Mouse (Mus musculus): ENCODE data around the gene Rps15. TPM values are rescaled to one million over a fixed set of nuclear protein-coding genes. Genes with fewer than 3 reads are reported as not detected.

The Rps15 gene
- polyA plus RNA-seq, 1 experiment from 2014 or later: 538 TPM

- Histone ChIP-seq H3K27ac (ENCODE audit: low read length) (no peak overlapping the region), H3K4me2 (ENCODE audit: low read length) (no peak overlapping the region), H3K9ac (replicated peaks; ENCODE audit: low read depth, low read length) (no peak overlapping the region), H3K9me3 (ENCODE audit: control insufficient read depth, low read length) (no peaks in the 10 kb centered on the region), H3K4me3 (replicated peaks; ENCODE audit: low read length) (no peak overlapping the region), H3K4me1 (replicated peaks; ENCODE audit: control insufficient read depth, insufficient read depth, low read length) (no peaks in the 10 kb centered on the region), H3K36me3 (ENCODE audit: control insufficient read depth, insufficient read depth) (peaks cover 53% of the 10 kb centered on the region), H3K27me3 (replicated peaks; ENCODE audit: control insufficient read depth, insufficient read depth, low read length) (no peaks in the 10 kb centered on the region)
- no peak for ATAC-seq
- WGBS: 89% methylated on average over 20 of the region's 20 CpGs
Measured at GRCm38 (mm10) chr10:80282481-80283441, 9.5 kb upstream of the Rps15 start.

- Histone ChIP-seq H3K9me3 (ENCODE audit: control insufficient read depth, low read length) (no peaks in the 10 kb centered on the region), H3K36me3 (ENCODE audit: control insufficient read depth, insufficient read depth) (peaks cover 32% of the 10 kb centered on the region)
- WGBS: 85% methylated on average over 9 of the region's 15 CpGs
Measured at GRCm38 (mm10) chr10:80285222-80286070, 6.8 kb upstream of the Rps15 start.

GRCm38 (mm10) chr10:80288097-80288496 is 4.2 kb upstream of the Rps15 start:
- ATAC-seq: no peak
- Histone ChIP-seq H3K27ac (ENCODE audit: low read length) (no peak overlapping the region), H3K36me3 (ENCODE audit: control insufficient read depth, insufficient read depth) (peaks cover 28% of the 10 kb centered on the region), H3K27me3 (replicated peaks; ENCODE audit: control insufficient read depth, insufficient read depth, low read length) (no peaks in the 10 kb centered on the region), H3K4me1 (replicated peaks; ENCODE audit: control insufficient read depth, insufficient read depth, low read length) (peaks cover 7% of the 10 kb centered on the region), H3K4me3 (replicated peaks; ENCODE audit: low read length) (no peak overlapping the region), H3K4me2 (ENCODE audit: low read length) (no peak overlapping the region), H3K9ac (replicated peaks; ENCODE audit: low read depth, low read length) (no peak overlapping the region), H3K9me3 (ENCODE audit: control insufficient read depth, low read length) (no peaks in the 10 kb centered on the region)
- WGBS: 95% methylated on average over 12 of the region's 12 CpGs

More at GRCm38 (mm10) chr10:80285222-80286070, 6.8 kb upstream of the Rps15 start:
- Histone ChIP-seq H3K27me3 (replicated peaks; ENCODE audit: control insufficient read depth, insufficient read depth, low read length) (no peaks in the 10 kb centered on the region), H3K27ac (ENCODE audit: low read length) (no peak overlapping the region), H3K4me3 (replicated peaks; ENCODE audit: low read length) (no peak overlapping the region), H3K9ac (replicated peaks; ENCODE audit: low read depth, low read length) (no peak overlapping the region), H3K4me1 (replicated peaks; ENCODE audit: control insufficient read depth, insufficient read depth, low read length) (no peaks in the 10 kb centered on the region), H3K4me2 (ENCODE audit: low read length) (no peak overlapping the region)
- ATAC-seq: no peak

GRCm38 (mm10) chr10:80288657-80289056 is 3.6 kb upstream of the Rps15 start:
- no peaks in the 10 kb centered on the region for H3K9me3 ChIP-seq (ENCODE audit: control insufficient read depth, low read length)
- no peak overlapping the region for H3K9ac ChIP-seq (replicated peaks; ENCODE audit: low read depth, low read length)
- H3K4me2 ChIP-seq (ENCODE audit: low read length): no peak overlapping the region
- peaks cover 12% of the 10 kb centered on the region for H3K4me1 ChIP-seq (replicated peaks; ENCODE audit: control insufficient read depth, insufficient read depth, low read length)
- H3K36me3 ChIP-seq (ENCODE audit: control insufficient read depth, insufficient read depth): peaks cover 23% of the 10 kb centered on the region
- H3K27me3 ChIP-seq (replicated peaks; ENCODE audit: control insufficient read depth, insufficient read depth, low read length): no peaks in the 10 kb centered on the region
- H3K27ac ChIP-seq (ENCODE audit: low read length): no peak overlapping the region
- WGBS: 75% methylated on average over 8 of the region's 8 CpGs
- H3K4me3 ChIP-seq (replicated peaks; ENCODE audit: low read length): no peak overlapping the region
- no peak for ATAC-seq

GRCm38 (mm10) chr10:80293325-80293724 is 1.1 kb downstream of the Rps15 start:
- H3K4me2 ChIP-seq (ENCODE audit: low read length): peak overlapping the region; percentile 89
- H3K36me3 ChIP-seq (ENCODE audit: control insufficient read depth, insufficient read depth): peaks cover 11% of the 10 kb centered on the region
- ATAC-seq: no peak
- peaks cover 47% of the 10 kb centered on the region for H3K4me1 ChIP-seq (replicated peaks; ENCODE audit: control insufficient read depth, insufficient read depth, low read length)
- 18% methylated on average over 14 of the region's 14 CpGs for whole genome bisulfite sequencing
- H3K27ac ChIP-seq (ENCODE audit: low read length): no peak overlapping the region
- H3K9ac ChIP-seq (replicated peaks; ENCODE audit: low read depth, low read length): peak overlapping the region; percentile 95
- H3K27me3 ChIP-seq (replicated peaks; ENCODE audit: control insufficient read depth, insufficient read depth, low read length): no peaks in the 10 kb centered on the region
- peak overlapping the region; percentile 87 for H3K4me3 ChIP-seq (replicated peaks; ENCODE audit: low read length)
- H3K9me3 ChIP-seq (ENCODE audit: control insufficient read depth, low read length): no peaks in the 10 kb centered on the region

- Histone ChIP-seq H3K4me2 (ENCODE audit: low read length) (no peak overlapping the region), H3K4me3 (replicated peaks; ENCODE audit: low read length) (no peak overlapping the region)
Measured at GRCm38 (mm10) chr10:80294311-80294710, 2.1 kb downstream of the Rps15 start.

GRCm38 (mm10) chr10:80294788-80295303 is 2.6 kb downstream of the Rps15 start:
- H3K4me3 ChIP-seq (replicated peaks; ENCODE audit: low read length): no peak overlapping the region
- no peaks in the 10 kb centered on the region for H3K9me3 ChIP-seq (ENCODE audit: control insufficient read depth, low read length)
- H3K27me3 ChIP-seq (replicated peaks; ENCODE audit: control insufficient read depth, insufficient read depth, low read length): no peaks in the 10 kb centered on the region
- H3K27ac ChIP-seq (ENCODE audit: low read length): peak overlapping the region; percentile 83; the same call in 1 of the 2 replicates
- WGBS: 54% methylated on average over 7 of the region's 7 CpGs
- no peak overlapping the region for H3K9ac ChIP-seq (replicated peaks; ENCODE audit: low read depth, low read length)
- ATAC-seq: no peak
- peaks cover 52% of the 10 kb centered on the region for H3K4me1 ChIP-seq (replicated peaks; ENCODE audit: control insufficient read depth, insufficient read depth, low read length)
- H3K36me3 ChIP-seq (ENCODE audit: control insufficient read depth, insufficient read depth): peaks cover 11% of the 10 kb centered on the region
- H3K4me2 ChIP-seq (ENCODE audit: low read length): no peak overlapping the region

More at GRCm38 (mm10) chr10:80294311-80294710, 2.1 kb downstream of the Rps15 start:
- H3K9me3 ChIP-seq (ENCODE audit: control insufficient read depth, low read length): no peaks in the 10 kb centered on the region
- H3K36me3 ChIP-seq (ENCODE audit: control insufficient read depth, insufficient read depth): peaks cover 11% of the 10 kb centered on the region
- H3K9ac ChIP-seq (replicated peaks; ENCODE audit: low read depth, low read length): no peak overlapping the region
- 82% methylated on average over 4 of the region's 4 CpGs for WGBS
- no peak for ATAC-seq
- H3K4me1 ChIP-seq (replicated peaks; ENCODE audit: control insufficient read depth, insufficient read depth, low read length): peaks cover 51% of the 10 kb centered on the region
- no peak overlapping the region; the same call in 1 of the 2 replicates for H3K27ac ChIP-seq (ENCODE audit: low read length)
- no peaks in the 10 kb centered on the region for H3K27me3 ChIP-seq (replicated peaks; ENCODE audit: control insufficient read depth, insufficient read depth, low read length)

GRCm38 (mm10) chr10:80295618-80296425 is 3.6 kb downstream of the Rps15 start, which contains the start of gene Apc2:
Gene Apc2, plus strand, starts transcription at chr10:80295977.
- under 1% methylated on average over 26 of the region's 26 CpGs for WGBS
- ATAC-seq: peak; percentile 59

More at GRCm38 (mm10) chr10:80295618-80296425, 3.6 kb downstream of the Rps15 start, which contains the start of gene Apc2:
- Histone ChIP-seq H3K4me2 (ENCODE audit: low read length) (peak within 1 kb of the TSS; percentile 55), H3K4me3 (replicated peaks; ENCODE audit: low read length) (peak within 1 kb of the TSS; percentile 43), H3K27ac (ENCODE audit: low read length) (peak within 1 kb of the TSS; percentile 83), H3K9ac (replicated peaks; ENCODE audit: low read depth, low read length) (peak within 1 kb of the TSS; percentile 46), H3K27me3 (replicated peaks; ENCODE audit: control insufficient read depth, insufficient read depth, low read length) (no peaks in the 10 kb centered on the region), H3K36me3 (ENCODE audit: control insufficient read depth, insufficient read depth) (peaks cover 11% of the 10 kb centered on the region), H3K4me1 (replicated peaks; ENCODE audit: control insufficient read depth, insufficient read depth, low read length) (peaks cover 59% of the 10 kb centered on the region), H3K9me3 (ENCODE audit: control insufficient read depth, low read length) (no peaks in the 10 kb centered on the region)
